Mouse (Mus musculus): ENCODE measurements around the gene D230025D16Rik.

The D230025D16Rik gene

DNA sequence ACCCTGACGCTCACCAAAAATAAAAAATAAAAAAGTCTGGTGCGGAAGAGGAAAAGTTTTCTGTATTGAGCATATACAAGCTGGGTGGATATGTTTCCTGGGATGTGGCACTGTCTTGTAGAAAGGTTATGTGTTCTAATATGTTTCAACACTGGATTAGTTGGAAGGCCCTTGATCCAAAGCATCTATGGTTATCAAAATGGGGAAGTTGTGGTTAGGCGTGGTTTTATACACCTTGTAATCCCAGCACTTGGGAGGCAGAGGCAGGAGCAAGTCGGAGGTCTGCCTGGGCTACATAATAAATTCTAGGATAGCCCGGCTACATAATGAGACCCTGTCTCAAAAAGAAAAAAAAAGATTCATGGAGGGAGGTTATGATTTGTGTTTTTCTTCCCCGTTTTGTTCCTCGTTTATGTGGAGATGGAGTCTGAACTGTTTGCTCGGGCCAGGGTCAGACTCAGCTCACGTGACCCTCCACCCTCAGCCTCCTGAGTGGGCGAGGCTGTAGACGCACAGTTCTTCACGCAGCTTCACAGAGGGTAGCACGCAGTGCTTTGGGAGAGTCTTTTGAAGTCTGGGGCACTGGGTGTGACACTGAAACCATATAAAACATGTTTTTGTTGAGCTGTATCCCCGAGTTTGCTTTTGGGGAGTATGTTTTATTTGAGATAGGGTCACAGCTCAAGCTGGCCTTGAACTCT is 12.6 kb downstream of the D230025D16Rik start:
- DNase-seq, result no peak

DNA sequence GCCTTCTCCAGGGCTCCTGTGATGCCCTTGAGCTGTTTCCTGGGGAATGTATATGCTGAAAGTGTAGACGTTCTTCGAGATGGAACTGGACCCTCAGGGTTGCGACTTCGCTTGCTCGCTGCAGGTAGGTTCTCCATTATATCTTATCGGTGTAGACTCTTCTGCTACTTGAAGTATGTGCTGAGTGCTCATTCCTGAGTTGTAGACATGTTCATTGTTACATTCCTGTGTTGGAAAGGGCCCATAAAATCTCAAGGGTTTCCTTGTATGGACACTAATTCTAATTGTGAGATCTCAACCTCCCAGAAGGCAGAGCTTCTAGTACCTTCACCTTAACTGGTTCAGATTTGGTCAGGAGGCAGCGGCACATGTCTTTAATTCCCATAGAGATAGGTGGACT is 16.1 kb downstream of the D230025D16Rik start:
- DNase-seq, result no peak

DNA sequence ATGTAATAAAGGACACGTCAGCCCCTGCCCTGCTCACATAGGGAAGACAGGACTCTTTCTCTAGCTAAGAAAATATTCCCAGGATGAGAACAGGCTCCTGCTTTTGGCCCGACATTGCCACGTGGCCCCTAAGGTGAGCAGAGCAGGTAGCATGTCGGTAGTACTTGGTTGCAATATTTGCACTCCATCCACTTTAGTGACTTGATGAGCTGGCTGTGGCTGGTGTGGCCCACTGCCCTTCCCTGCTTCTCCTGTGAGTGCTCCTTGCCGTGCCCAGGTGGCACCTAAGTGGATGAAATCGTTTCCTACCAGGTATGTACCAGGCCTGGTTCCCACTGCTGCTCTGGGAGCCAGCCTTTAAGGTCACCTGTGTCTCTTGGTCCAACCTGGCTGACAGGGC is 27.0 kb downstream of the D230025D16Rik start:
- no peak for DNase-seq

DNA sequence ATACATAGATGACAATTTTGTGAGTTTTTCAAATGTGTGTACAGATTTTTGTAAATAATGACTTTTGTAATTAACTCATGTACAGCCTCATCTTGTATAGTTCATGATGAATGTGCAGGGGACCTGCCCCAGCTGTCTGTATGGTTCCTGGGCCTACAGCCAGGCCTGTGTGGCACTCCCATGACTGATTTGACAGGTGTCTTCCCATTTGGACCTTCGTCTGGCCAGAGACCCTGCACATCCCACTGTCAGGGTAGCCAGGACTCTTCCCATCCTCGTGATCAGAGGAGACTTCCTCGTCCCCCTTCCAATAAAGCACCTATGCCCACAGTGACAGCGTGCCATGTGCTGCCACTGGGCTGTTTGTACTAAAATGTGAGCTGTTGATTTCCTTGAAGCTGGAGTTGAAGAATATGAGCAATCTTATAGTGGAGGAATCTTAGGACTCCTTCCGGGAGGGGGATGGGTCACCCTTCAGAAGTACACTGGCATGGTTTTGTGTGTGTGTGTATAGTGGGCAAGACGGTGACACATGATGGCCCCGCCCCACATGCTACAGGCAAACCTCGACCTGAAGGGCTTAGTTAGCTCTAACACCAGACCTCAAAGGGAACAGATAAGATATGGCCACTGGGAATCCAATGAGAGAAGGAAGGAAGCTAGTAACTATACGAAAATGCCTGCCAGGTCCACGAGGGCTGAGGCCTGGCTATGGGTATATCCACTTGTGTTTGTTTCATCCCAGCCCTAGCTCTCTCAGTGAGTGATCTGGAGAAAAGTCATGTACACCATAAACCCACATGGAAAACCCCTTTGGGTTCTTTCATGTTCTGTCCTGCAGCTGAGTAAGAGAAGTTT is 28.0 kb downstream of the D230025D16Rik start:
- no peak for DNase-seq

DNA sequence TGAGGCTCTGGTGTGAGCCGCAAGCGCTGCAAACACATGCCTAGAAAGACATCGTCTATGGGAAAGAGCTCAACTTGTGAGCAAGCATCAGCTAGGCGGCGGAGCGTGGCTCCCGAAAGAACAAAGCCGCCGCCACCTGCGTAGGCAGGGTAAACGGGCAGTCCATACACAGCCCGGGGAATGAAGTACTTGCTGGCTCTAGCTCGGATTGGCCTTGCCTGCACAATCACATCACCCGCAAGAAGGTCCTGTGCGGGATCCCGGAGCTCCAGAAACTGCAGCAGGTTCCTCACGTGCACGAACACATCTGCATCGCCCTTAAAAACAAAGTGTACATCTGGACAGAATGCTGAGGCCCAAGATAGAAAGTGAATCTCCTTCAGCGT is 28.8 kb downstream of the D230025D16Rik start:
- no peak for DNase-seq

DNA sequence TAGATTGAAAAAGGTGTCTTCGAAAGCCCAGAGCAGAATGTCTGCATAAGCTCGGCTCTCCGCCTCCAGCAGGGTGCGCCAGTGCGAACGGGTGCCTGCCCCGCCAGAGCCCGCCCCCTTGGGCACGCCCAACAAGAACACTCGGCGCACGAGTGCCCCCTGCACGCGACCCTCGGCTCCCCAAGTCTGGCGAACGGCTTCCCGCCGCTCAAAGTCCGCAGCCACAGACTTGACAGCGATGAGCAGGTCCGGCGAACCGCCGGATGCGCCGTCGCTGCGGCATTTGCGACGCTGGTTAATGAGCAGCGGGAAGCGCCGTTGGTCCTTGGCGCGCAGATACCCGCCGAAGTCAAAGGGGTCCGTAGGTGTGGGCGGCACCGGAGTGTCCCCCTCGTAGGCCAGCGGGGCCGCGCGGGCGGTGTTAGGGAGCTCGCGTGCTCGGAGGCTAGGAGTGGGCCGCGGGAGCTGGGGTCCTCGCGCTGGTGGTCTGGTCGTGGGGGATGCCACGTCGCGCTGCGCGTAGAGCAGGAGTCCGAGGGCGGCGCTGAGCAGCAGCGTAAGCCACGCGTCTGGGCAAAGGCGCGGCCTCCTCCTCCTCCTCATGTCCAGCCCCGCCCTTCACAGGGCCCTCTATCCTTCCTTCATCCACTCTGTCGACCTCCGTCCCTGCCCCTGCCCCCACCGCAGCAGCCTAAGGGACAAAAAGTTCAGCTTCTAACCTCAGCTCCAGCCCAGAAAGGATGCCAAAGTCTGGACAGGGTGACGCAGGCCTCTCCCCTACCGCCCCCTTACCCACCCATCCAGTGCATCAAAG is 29.4 kb downstream of the D230025D16Rik start:
- peak; percentile 93 for DNase-seq

DNA sequence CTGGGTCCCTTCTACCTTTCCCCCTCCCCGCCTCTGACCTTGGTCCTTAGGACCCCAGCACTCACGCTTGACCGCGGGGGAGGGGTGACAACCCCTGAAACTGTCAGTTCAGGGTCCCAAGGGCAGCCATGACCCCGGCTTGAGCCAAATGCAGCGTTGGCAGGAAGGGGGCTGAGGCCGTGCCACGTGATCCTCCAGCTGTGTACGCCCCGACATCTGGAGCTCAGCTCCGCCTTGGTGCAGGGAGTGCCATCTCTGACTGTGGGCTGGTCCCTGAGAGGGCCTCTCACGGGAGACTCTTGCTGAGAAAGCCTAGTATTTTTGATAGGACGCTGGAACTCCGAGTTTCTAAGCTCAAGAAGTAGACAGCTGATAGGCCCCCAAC is 30.0 kb downstream of the D230025D16Rik start, which contains the start of gene B3gnt9:
Gene B3gnt9 (minus strand): TSS at position 188 of the 385 bp plus-strand sequence.
- peak; percentile 30 for DNase-seq

DNA sequence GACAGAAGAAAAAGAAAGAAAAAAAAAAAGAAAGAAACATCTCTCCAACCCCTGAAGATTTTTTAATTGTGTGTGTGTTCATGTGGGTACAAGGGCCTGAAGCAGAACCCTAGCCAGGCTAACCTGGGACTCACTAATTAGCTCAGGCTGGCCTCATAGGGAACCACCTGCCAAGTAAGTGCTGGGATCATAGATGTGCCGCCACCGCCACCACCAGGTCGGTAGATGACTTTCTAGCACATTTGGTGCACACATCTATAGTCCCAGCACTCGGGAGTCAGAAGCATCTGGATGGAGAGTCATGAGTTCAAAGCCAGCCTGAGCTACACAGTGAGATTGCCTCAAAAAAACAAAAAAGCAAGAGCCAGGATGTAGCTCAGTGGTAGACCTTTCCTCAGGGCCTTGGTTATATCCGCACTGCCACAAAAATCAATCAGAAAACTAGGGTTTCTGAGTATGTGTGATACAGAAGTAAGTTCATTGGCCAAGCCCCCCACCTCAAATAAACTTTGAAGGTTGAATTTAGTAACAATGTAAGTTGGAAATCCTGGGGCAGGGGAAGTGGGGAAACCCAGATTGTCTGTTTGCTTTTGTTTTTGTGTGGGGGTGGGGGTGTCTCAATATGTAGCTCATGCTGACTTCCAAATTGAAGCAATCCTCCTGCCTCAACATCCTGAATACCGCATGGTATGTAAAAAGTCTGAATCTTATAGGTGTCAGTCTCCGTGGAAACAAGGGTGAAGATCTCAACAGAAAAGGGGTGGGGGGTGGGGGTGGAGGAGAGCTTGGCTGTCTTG is 32.6 kb downstream of the D230025D16Rik start:
- DNase-seq, result no peak

DNA sequence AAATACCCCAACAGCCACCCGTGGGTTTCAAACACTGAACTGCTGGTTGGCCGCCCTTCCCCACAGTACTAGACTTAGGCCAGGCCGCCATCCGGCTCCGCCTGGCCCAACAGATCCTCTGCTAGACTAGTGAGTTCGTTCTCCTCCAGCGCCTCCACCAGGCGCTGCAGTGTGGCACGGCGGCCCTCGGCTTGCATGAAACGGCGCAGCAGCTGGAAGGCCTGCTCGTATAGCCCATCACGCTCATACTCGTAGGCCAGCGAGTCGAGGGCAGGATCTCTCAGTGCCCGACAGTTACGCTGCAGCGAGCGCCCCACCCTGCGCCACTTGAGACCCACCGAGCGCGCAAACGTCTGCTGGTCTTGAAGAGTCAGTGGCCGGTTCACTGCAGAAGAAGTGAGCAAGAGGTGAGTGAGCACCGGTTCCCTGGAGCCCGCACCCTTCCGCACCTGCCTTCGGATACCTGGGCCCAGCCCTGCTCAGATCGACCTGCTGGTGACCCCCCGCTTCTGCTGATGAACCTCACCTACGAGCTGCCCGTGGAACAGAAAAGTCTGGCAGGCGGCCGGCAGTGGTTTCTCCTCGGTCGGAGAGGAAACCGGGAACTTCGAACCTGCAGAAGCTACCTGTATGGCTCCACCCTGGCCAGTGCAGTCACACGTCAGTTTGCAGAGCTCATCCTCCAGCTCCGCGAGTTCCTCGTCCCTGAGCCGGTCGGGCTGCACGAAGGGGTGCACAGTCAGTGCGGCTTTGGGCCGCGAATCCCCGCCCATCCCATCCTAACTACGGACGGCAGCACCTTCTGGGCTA is 34.2 kb downstream of the D230025D16Rik start:
- DNase-seq, result no peak

DNA sequence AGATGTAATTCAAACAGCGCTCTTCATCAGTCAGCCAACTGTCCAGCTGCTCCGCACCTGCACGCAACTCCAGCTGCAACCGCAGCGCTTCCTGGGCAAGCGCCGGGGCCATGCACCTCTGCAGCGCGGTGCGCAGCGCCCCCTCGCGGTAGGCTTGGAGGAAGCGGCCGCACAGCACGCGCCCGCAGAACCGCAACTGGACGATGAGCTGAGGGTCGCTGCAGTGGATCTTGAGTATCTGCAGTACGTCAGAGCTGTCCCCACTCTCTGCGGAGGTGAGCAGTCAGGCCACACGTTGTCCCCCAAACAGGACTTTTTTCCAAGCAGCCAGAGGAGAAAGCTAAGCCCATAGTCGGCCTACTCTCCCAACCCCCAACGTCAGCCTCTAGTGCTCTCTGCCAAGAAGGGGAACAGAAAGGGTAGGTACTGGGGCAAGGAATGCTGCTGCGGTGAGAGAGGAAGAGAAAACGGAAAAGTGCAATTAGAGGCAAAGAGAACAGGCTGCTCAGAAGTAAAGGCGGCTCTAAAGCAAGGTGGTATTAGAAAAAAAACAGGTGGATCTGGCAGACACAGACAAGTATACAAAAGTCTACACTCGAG is 34.9 kb downstream of the D230025D16Rik start:
- peak; percentile 83 to 88 for DNase-seq

DNA sequence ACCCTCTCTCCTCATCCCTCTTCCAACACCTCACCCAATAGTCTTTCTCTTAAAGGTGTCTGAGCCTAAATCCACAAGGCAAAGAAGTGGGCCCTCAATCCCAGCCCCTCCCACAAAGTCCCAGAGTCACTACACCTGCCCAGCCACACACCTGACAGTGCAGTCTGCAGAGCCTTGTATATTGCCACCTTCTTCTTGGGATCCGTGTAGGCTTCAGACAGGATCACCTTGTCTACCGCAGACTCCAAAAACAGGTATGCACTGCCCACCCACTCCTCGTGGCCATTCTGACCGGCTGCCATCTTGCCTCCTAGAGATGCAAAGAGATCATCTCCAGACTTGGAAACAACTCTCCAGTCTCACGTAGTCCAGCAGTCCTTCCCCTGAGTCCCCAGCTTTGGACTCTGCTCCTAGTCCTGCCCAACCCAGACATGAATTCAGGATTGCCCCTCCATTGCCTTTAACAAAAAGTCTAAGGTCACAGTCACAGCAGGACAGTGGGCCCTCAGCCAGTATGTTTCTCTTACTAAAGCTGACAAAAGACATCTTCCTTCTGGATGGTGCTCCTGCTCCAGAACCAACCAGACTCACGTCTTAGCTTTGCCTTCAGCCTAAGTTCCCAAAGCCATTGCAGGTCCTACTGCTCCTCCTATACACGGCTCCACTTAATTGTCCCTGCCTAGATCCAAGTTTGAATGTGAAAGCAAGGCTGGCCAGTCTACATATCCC is 35.6 kb downstream of the D230025D16Rik start:
- DNase-seq, result no peak

DNA sequence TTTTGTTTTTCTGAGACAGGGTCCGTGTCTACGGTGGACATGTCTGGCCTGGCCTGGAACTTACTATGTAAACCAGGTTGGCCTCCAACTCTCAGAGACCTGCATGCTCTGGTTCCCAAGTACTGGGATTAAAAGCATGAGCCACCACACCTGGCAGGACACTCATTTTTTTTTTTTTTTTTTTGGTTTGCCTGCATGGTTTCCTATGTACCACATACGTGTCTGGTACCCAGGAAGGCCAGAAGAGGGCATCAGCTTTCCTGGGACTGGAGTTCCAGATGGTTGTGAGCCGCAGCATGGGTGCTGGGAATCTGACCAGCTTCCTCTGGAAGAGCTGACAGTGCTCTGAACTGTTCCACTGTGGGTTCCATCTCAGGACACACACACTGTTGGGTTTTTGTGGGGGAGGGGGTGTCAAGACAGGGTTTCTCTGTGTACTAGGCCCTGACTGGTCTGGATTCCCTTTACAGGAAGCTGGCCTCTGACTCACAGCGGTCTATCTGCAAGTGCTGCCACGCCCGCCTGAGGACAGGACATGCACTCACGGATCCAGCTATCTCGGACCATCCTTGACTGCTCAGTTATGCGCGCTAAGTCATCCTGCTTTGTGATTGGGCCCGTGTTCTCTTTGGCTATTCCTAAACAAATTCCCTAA is 36.5 kb downstream of the D230025D16Rik start:
- DNase-seq, result no peak

DNA sequence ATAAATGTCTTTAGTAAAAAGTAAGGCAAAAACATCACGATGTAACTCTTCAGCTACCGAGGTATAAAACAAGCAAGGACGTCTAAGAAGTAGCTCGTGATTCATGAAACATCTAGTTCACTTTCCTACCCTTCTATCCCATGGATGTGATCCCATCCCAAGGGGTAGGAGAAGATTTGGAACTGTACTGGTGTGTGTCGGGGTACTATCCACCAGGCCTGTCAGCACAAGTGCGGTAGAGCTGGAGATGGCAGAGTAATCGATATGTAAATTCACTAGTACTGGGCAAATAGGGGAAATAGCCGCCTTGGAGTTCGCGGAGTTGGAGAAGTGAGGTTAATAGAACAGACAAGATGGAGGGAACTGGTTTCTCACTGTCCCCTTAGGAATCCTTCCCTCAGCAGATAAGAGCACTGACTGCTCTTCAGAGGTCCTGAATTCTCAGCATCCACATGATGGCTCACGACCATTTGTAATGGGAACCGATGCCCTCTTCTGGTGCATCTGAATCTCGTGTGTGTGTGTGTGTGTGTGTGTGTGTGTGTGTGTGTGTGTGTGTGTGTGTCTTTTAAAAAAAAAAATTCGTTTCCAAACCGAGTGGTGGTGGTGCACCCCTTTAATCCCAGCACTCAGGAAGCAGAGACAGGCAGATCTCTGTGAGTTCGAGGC is 38.4 kb downstream of the D230025D16Rik start:
- no peak for DNase-seq

DNA sequence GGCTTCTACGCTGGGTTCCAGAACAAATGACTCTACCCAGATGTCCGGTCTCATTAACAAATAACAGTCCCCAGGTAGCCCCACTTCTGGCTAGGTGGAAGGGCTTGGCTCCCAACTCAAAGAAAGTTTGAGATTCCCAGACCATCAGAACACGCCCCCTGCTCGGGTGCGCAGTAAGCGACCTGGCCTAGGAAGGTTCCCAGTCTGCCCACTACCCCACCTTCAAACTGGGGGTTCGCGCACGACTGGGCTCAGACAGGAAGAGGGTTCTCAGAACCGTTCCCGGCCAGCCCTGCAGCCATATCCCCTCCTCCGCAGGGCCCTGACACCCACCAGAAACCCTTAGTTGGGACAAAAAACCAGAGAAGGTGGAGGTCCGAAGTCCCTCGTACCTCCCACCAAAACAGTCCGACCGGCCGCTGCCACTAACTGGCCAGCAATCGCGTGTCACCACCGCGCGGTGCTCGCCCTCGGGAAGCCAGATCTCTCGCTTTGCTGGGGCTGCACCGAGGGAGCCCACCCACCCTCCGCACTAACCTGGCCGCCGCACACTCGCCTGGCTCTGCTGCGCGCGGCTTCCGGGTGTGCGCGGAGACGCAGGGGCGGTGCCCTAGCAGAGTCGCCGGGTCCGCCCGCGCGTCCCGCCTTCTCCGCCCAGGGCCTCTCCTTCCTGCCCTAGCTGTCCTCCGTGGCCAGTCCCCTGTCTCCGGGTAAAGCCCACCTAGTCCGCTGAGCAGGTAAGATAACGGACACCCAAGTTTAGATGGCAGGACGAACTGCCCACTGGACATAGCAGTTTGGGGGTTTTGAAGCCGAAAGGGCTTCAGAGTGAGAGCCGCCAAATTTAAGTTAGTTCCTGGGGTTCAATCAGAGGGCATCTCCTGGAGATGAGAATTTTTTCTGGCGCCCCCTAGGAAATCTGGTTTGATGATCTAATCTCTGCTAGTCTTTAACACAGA is 39.4 kb downstream of the D230025D16Rik start, which contains the start of the genes Tradd and Fbxl8:
Gene Tradd (minus strand): TSS at position 586 of the 959 bp plus-strand sequence.
Gene Fbxl8 (plus strand): TSS at position 625 of the 959 bp plus-strand sequence.
- peak; percentile 78 to 79 for DNase-seq

DNA sequence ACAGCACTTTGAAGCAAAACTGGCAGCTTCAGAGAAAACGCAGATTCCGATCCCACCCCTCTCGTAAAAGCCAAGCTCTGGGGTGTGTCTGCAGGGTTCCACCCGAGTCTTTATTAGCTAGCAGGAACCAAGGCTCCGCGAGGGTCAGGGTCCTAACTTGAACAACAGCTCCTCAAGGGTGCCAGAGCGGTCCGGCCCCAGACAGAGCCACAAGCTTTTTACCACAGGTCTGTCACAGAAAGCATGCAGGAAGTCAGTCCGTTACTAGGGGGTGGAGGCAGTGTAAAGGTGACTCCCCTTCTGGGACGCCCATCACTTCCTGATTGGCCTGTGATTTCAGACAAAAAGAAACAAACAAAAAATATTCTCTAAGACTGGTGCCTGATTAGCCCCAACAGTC is 40.2 kb downstream of the D230025D16Rik start:
- peak; percentile 69 to 76 for DNase-seq

DNA sequence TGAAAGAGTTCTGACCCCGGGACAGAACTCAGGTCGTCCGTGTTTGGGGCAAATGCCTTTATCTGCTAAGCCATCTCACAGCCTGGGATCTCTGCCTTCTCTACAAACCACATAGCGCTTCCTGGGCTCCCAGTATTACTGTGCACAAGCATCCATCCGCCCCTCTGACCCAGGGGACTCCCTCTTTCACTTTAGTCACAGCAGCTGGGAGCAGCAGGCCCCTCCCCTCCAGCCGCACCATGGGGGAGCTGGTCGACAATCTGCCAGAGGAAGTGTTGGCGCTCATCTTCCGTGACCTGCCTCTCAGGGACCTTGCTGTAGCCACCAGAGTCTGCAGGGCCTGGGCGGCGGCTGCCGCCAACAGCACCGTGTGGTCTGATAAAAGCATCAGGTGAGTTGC is 41.8 kb downstream of the D230025D16Rik start:
- peak; percentile 57 to 67 for DNase-seq

DNA sequence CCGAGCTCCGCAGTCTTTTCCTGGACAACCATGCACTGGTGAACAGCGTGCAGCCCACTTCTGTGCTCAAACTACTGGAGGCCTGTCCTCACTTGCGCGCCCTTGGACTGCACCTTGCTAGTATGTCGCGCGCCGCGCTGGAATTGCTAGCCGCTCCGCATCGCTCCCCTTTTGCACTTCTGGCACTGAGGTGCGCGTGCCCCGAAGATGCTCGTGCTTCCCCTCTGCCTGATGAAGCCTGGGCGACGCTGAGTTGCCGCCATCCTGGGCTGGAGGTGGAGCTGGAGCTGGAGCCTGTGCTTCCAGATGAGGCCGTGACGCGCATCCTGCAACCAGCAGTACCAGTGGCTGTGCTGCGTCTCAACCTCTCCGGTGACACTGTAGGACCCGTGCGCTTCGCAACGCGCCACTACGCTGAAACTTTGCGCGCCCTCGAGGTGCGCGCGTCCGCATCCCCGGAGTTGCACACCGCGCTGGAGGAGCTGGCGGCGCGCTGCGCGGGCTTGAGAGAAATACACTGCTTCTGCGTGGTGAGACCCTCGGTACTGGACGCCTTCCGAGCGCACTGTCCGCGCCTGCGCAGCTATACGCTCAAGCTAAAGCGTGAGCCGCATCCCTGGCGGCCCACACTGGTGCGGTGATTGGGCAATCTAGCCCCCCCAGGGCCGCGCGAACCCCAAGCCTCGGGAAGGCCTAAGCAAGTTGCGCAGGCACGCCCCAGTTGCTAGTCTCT is 43.6 kb downstream of the D230025D16Rik start:
- DNase-seq, result no peak

Data from B cell, adult 2 months (primary cell).